In the genomic region with DNA sequence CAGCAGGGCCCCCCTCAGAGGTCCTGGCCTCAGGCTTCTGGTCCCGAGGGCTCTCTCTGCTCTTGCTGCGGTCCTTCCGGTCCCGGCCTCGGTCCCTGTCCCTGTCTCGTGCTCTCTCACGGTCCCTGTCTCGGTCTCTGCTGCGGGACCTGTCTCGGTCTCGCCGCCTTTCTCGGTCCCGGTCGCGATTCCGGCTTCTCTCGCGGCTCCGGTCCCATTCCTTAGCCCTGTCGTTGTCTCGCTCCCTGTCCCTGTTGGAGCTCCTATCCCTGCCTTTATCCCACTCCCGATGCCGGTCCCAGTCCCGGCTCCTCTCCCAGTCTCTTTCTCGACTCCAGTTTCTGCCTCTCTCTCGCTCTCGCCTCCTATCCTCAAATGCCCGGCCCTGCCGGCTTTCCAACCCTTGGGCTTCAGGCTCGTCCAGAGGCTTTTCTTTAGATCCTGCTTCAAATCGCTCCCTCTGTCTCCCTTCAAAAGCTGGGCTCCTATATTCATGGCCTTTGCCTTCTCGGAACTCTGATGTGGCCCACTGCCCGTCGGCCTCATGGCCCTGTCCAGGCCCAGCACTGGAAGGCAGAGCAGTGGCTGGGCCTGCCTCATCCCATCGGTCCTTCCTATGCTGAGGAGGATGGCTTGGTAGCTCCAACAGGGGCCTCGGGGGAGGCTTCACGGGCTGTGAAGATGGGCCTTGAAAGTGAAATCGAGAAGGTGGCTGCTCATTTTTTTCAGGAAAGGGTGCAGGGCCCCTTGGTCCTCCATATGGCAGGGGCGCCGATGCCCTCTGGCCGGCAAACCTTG, we compare ENCODE assay signal across 9 mouse cellular contexts. TPM values are rescaled to one million over a fixed set of nuclear protein-coding genes. Genes with fewer than 3 reads are reported as not detected.
DNase-seq lines count a peak whose midpoint lies in the region; ATAC-seq and TF ChIP-seq lines count a peak whose summit lies in the region.
"Had no signal": no experiment of that assay in that cellular context is flagged by ENCODE, and none has a peak within 500 bp of the region (broad histone marks: within the 10 kb centered on the region; RNA-seq: fewer than 3 reads in every experiment).

No protein-coding gene starts in this region.

- DNase-seq in lung, embryonic 14.5 days: peak; percentile 19
- no peak for DNase-seq in lung, postnatal 25 days (ENCODE audit: low spot score)
- DNase-seq in embryonic facial prominence, embryonic 10.5 days (ENCODE audit: low spot score): peak; percentile 39
- DNase-seq in right cerebral cortex, adult 18-20 months: no peak
- no peak for DNase-seq in frontal cortex, postnatal 36 days (ENCODE audit: low spot score in 2 of 2)
- DNase-seq in left cerebral cortex, adult 9 months (ENCODE audit: low spot score in 2 of 2): no peak

- H3K27me3 ChIP-seq in lung, embryonic 14.5 days (ENCODE audit: insufficient read depth, low read length): no peaks in the 10 kb centered on the region
- H3K27me3 ChIP-seq in embryonic facial prominence, embryonic 10.5 days (replicated peaks; ENCODE audit: low read depth, poor library complexity, severe bottlenecking): no peaks in the 10 kb centered on the region; the same call in 1 of the 2 replicates
- H3K27me3 ChIP-seq in intestine, embryonic 15.5 days (replicated peaks): no peaks in the 10 kb centered on the region
- H3K27me3 ChIP-seq in neural tube, embryonic 12.5 days (replicated peaks): no peaks in the 10 kb centered on the region

- H3K9ac ChIP-seq in lung, embryonic 14.5 days: peak overlapping the region; percentile 38
- H3K9ac ChIP-seq in intestine, embryonic 15.5 days: no peak overlapping the region
- H3K9ac ChIP-seq in neural tube, embryonic 12.5 days: peak overlapping the region; percentile 33

- peak; percentile 35; the same call in 1 of the 2 replicates for ATAC-seq in lung, embryonic 14.5 days (ENCODE audit: insufficient read depth)
- 0 out of 2 replicates have a peak, but pooled peaks have one; percentile 48 for ATAC-seq in intestine, embryonic 15.5 days
- no peak for ATAC-seq in neural tube, embryonic 12.5 days (ENCODE audit: low FRiP score, low read depth)

- WGBS in lung, embryonic 14.5 days: 33% methylated on average over 42 of the region's 42 CpGs
- 24% methylated on average over 42 of the region's 42 CpGs for WGBS in embryonic facial prominence, embryonic 10.5 days
- 40% methylated on average over 42 of the region's 42 CpGs for WGBS in intestine, embryonic 15.5 days
- 29% methylated on average over 42 of the region's 42 CpGs for WGBS in neural tube, embryonic 12.5 days

- no peak overlapping the region for H3K27ac ChIP-seq in lung, embryonic 14.5 days (ENCODE audit: low read depth)
- H3K27ac ChIP-seq in embryonic facial prominence, embryonic 10.5 days (replicated peaks): peak overlapping the region; percentile 76
- no peak overlapping the region for H3K27ac ChIP-seq in intestine, embryonic 15.5 days
- no peak overlapping the region for H3K27ac ChIP-seq in neural tube, embryonic 12.5 days
- H3K27ac ChIP-seq: macrophage had no signal

- peak overlapping the region; percentile 40 for H3K4me2 ChIP-seq in lung, embryonic 14.5 days
- H3K4me2 ChIP-seq in intestine, embryonic 15.5 days (replicated peaks): peak overlapping the region; percentile 24
- H3K4me2 ChIP-seq in neural tube, embryonic 12.5 days (replicated peaks): peak overlapping the region; percentile 49

- H3K4me1 ChIP-seq in lung, embryonic 14.5 days (ENCODE audit: insufficient read depth): no peaks in the 10 kb centered on the region
- H3K4me1 ChIP-seq in embryonic facial prominence, embryonic 10.5 days: peaks cover 19% of the 10 kb centered on the region
- 0 out of 2 replicates have a peak, but pooled peaks cover 4% of the 10 kb centered on the region for H3K4me1 ChIP-seq in intestine, embryonic 15.5 days (replicated peaks)
- peaks cover 17% of the 10 kb centered on the region for H3K4me1 ChIP-seq in neural tube, embryonic 12.5 days

- H3K36me3 ChIP-seq in lung, embryonic 14.5 days (ENCODE audit: insufficient read depth): peaks cover 32% of the 10 kb centered on the region
- H3K36me3 ChIP-seq in embryonic facial prominence, embryonic 10.5 days (replicated peaks): peaks cover 32% of the 10 kb centered on the region
- peaks cover 8% of the 10 kb centered on the region; the same call in 1 of the 2 replicates for H3K36me3 ChIP-seq in intestine, embryonic 15.5 days
- H3K36me3 ChIP-seq in neural tube, embryonic 12.5 days: peaks cover 17% of the 10 kb centered on the region

- no peaks in the 10 kb centered on the region for H3K9me3 ChIP-seq in lung, embryonic 14.5 days (ENCODE audit: low read depth, low read length)
- no peaks in the 10 kb centered on the region for H3K9me3 ChIP-seq in embryonic facial prominence, embryonic 10.5 days
- H3K9me3 ChIP-seq in intestine, embryonic 15.5 days: no peaks in the 10 kb centered on the region
- H3K9me3 ChIP-seq in neural tube, embryonic 12.5 days: no peaks in the 10 kb centered on the region

- H3K4me3 ChIP-seq in lung, embryonic 14.5 days (ENCODE audit: low read depth, low read length): no peak overlapping the region
- peak overlapping the region; percentile 46 for H3K4me3 ChIP-seq in embryonic facial prominence, embryonic 10.5 days
- no peak overlapping the region for H3K4me3 ChIP-seq in intestine, embryonic 15.5 days (replicated peaks)
- 0 out of 2 replicates have a peak overlapping the region, but pooled peaks have one; percentile 5 for H3K4me3 ChIP-seq in neural tube, embryonic 12.5 days

- no peak for TF ChIP-seq CTCF in lung, embryonic 14.5 days (IDR thresholded peaks at IDR 0.05; ENCODE audit: low read depth)

RNA-seq across cellular contexts. Expression of gene Tcfl5, which starts 17.0 kb away (rescaled TPM):
- polyA plus RNA-seq in lung, embryonic 14.5 days (2014; fragmentation: Nextera tagmentation; extraction: Ambion mirVana): 0.14 and 0.17 TPM in 2 replicates
- 0.11 and 0.18 TPM in 2 replicates for polyA plus RNA-seq in embryonic facial prominence, embryonic 10.5 days (2016; fragmentation: Nextera tagmentation; extraction: Ambion mirVana)
- 0.13 TPM in 1 of 2 replicates, not detected in the other for polyA plus RNA-seq in intestine, embryonic 15.5 days (2015; fragmentation: Nextera tagmentation; extraction: Ambion mirVana)
- polyA plus RNA-seq in neural tube, embryonic 12.5 days (2016; fragmentation: Nextera tagmentation; extraction: Ambion mirVana): 0.23 and 0.55 TPM in 2 replicates
- polyA plus RNA-seq: macrophage had no signal

RNA-seq across cellular contexts. Expression of gene Dido1, which starts 50.2 kb away (rescaled TPM):
- polyA plus RNA-seq in lung, embryonic 14.5 days (2014; fragmentation: Nextera tagmentation; extraction: Ambion mirVana): 34.1 and 36.0 TPM in 2 replicates
- 33.1 and 34.3 TPM in 2 replicates for polyA plus RNA-seq in embryonic facial prominence, embryonic 10.5 days (2016; fragmentation: Nextera tagmentation; extraction: Ambion mirVana)
- 22.8 and 23.2 TPM in 2 replicates for polyA plus RNA-seq in intestine, embryonic 15.5 days (2015; fragmentation: Nextera tagmentation; extraction: Ambion mirVana)
- 32.0 and 33.6 TPM in 2 replicates for polyA plus RNA-seq in neural tube, embryonic 12.5 days (2016; fragmentation: Nextera tagmentation; extraction: Ambion mirVana)

RNA-seq across cellular contexts. Expression of gene Gid8, which starts 50.4 kb away (rescaled TPM):
- polyA plus RNA-seq in lung, embryonic 14.5 days (2014; fragmentation: Nextera tagmentation; extraction: Ambion mirVana): 58.6 and 59.1 TPM in 2 replicates
- 46.7 and 51.7 TPM in 2 replicates for polyA plus RNA-seq in embryonic facial prominence, embryonic 10.5 days (2016; fragmentation: Nextera tagmentation; extraction: Ambion mirVana)
- 52.6 and 55.1 TPM in 2 replicates for polyA plus RNA-seq in intestine, embryonic 15.5 days (2015; fragmentation: Nextera tagmentation; extraction: Ambion mirVana)
- 53.8 and 56.8 TPM in 2 replicates for polyA plus RNA-seq in neural tube, embryonic 12.5 days (2016; fragmentation: Nextera tagmentation; extraction: Ambion mirVana)

Comparison
In these comparisons a context has a peak if more than half of its experiments do, and no peak if none do; other contexts are left out.
1. DNase-seq: peak in lung, embryonic 14.5 days (single experiment) and embryonic facial prominence, embryonic 10.5 days (single experiment); none in lung, postnatal 25 days (single experiment), right cerebral cortex, adult 18-20 months (single experiment), frontal cortex, postnatal 36 days (0 of 2) and left cerebral cortex, adult 9 months (0 of 2).
2. H3K4me3 ChIP-seq: peak in embryonic facial prominence, embryonic 10.5 days (single experiment) and neural tube, embryonic 12.5 days (single experiment); none in lung, embryonic 14.5 days (single experiment) and intestine, embryonic 15.5 days (single experiment).
3. Peak in every context shown above with its lines, with median percentiles within 50 percentile points of each other: H3K4me2 ChIP-seq.